Mouse (Mus musculus) lung, embryonic 14.5 days (tissue): ENCODE data around the gene Txlnb. TPM values are rescaled to one million over a fixed set of nuclear protein-coding genes. Genes with fewer than 3 reads are reported as not detected.

Source experiments
- ATAC-seq: fragments of 200-750 bp; cut with Nextera tagmentation; 2 replicates; pipeline ENCODE4 v1.8.0; 2017; ENCODE audit warnings: mild to moderate bottlenecking, moderate TSS enrichment, moderate library complexity; ENCODE audit not compliant: insufficient read depth
- DNase-seq: peaks from one replicate; pipeline ENCODE4 v3.0.0-alpha.2; 2015
- H3K27ac ChIP-seq: fragments of 300-500 bp; sonication (generic); 2 replicates; pipeline ENCODE4 v1.5.1; 2014; ENCODE audit warnings: low read depth, mild to moderate bottlenecking, moderate library complexity
- H3K27me3 ChIP-seq: fragments of 300-500 bp; sonication (generic); 2 replicates; pipeline ENCODE4 v1.6.1; 2014; ENCODE audit warnings: low read length, control low read depth; ENCODE audit not compliant: insufficient read depth
- H3K36me3 ChIP-seq: fragments of 300-500 bp; sonication (generic); 2 replicates; pipeline ENCODE4 v1.6.1; 2014; ENCODE audit warnings: control low read depth; ENCODE audit not compliant: insufficient read depth
- H3K4me1 ChIP-seq: fragments of 300-500 bp; sonication (generic); 2 replicates; pipeline ENCODE4 v1.6.1; 2014; ENCODE audit warnings: antibody characterized with exemption, control low read depth; ENCODE audit not compliant: insufficient read depth
- H3K4me2 ChIP-seq: fragments of 300-500 bp; sonication (generic); 2 replicates; pipeline ENCODE4 v1.6.1; 2014; ENCODE audit warnings: mild to moderate bottlenecking
- H3K4me3 ChIP-seq: fragments of 300-500 bp; sonication (generic); 2 replicates; pipeline ENCODE4 v1.5.1; 2014; ENCODE audit warnings: low read depth, low read length
- H3K9ac ChIP-seq: fragments of 300-500 bp; sonication (generic); 2 replicates; pipeline ENCODE4 v1.6.1; 2014
- H3K9me3 ChIP-seq: fragments of 300-500 bp; sonication (generic); 2 replicates; pipeline ENCODE4 v1.6.1; 2016; ENCODE audit warnings: low read depth, low read length, control low read depth
- CTCF ChIP-seq: IDR thresholded peaks from 2 replicates; pipeline ENCODE4 v1.5.1; 2016; ENCODE audit warnings: antibody characterized with exemption, low read depth
- WGBS: fragments of 180-500 bp; shearing (Covaris S2); extraction: QIAGEN DNeasy Blood & Tissue Kit; methylation state at CpG from one replicate; pipeline ENCODE4 v1.1.7; 2014; 5-methylcytosine and 5-hydroxymethylcytosine counted together
- polyA plus RNA-seq: library from polyadenylated mRNA; unstranded; fragments of >200 nt; fragmentation: Nextera tagmentation; extraction: Ambion mirVana; gene quantifications from 2 replicates; pipeline ENCODE4 v1.2.1, GENCODE M21; 2014

Gene Txlnb
- polyA plus RNA-seq, 1 experiment from 2014 or later: 0.24 TPM

- no peaks in the 10 kb centered on the region; the same call in 1 of the 2 replicates for H3K27me3 ChIP-seq
- no peak overlapping the region for H3K9ac ChIP-seq
- H3K36me3 ChIP-seq: no peaks in the 10 kb centered on the region
- H3K4me3 ChIP-seq: no peak overlapping the region
- no peaks in the 10 kb centered on the region for H3K9me3 ChIP-seq
- no peak for ATAC-seq
- 5% methylated on average over 12 of the region's 12 CpGs for WGBS
- no peaks in the 10 kb centered on the region for H3K4me1 ChIP-seq
- no peak for TF ChIP-seq CTCF
- H3K4me2 ChIP-seq: peak overlapping the region; percentile 48
- H3K27ac ChIP-seq: no peak overlapping the region
- peak; percentile 18 for DNase-seq
Measured at GRCm38 (mm10) chr10:17827391-17827790, 31.4 kb downstream of the Txlnb start.

- Histone ChIP-seq H3K27me3 (no peaks in the 10 kb centered on the region; the same call in 1 of the 2 replicates), H3K4me3 (no peak overlapping the region), H3K36me3 (no peaks in the 10 kb centered on the region), H3K27ac (no peak overlapping the region), H3K4me2 (no peak overlapping the region), H3K9ac (no peak overlapping the region), H3K9me3 (no peaks in the 10 kb centered on the region), H3K4me1 (no peaks in the 10 kb centered on the region)
- ATAC-seq (no peak), DNase-seq (no peak)
- 51% methylated on average over 4 of the region's 4 CpGs for WGBS
- TF ChIP-seq CTCF: no peak
Measured at GRCm38 (mm10) chr10:17829205-17829604, 33.2 kb downstream of the Txlnb start.

- Histone ChIP-seq H3K4me2 (no peak overlapping the region), H3K4me3 (no peak overlapping the region), H3K9ac (no peak overlapping the region), H3K27ac (no peak overlapping the region), H3K4me1 (no peaks in the 10 kb centered on the region), H3K9me3 (no peaks in the 10 kb centered on the region), H3K27me3 (no peaks in the 10 kb centered on the region; the same call in 1 of the 2 replicates), H3K36me3 (no peaks in the 10 kb centered on the region)
- ATAC-seq (no peak), DNase-seq (no peak)
- WGBS: 63% methylated on average over 3 of the region's 3 CpGs
- TF ChIP-seq CTCF: no peak
Measured at GRCm38 (mm10) chr10:17831041-17831440, 35.0 kb downstream of the Txlnb start.

GRCm38 (mm10) chr10:17835031-17835430 lies 39.0 kb downstream of the Txlnb start:
- no peak for TF ChIP-seq CTCF
- no peak for ATAC-seq
- Histone ChIP-seq H3K4me2 (no peak overlapping the region), H3K27me3 (no peaks in the 10 kb centered on the region), H3K9me3 (no peaks in the 10 kb centered on the region), H3K9ac (no peak overlapping the region), H3K27ac (no peak overlapping the region), H3K36me3 (no peaks in the 10 kb centered on the region), H3K4me1 (no peaks in the 10 kb centered on the region), H3K4me3 (no peak overlapping the region)
- WGBS: 81% methylated on average over 6 of the region's 6 CpGs
- no peak for DNase-seq

GRCm38 (mm10) chr10:17836275-17836674 lies 40.2 kb downstream of the Txlnb start:
- no peaks in the 10 kb centered on the region for H3K36me3 ChIP-seq
- H3K27me3 ChIP-seq: no peaks in the 10 kb centered on the region
- no peak overlapping the region for H3K9ac ChIP-seq
- no peak for TF ChIP-seq CTCF
- no peak for DNase-seq
- no peaks in the 10 kb centered on the region for H3K4me1 ChIP-seq
- H3K9me3 ChIP-seq: no peaks in the 10 kb centered on the region
- 78% methylated on average over 1 of the region's 1 CpGs for WGBS
- H3K4me2 ChIP-seq: no peak overlapping the region
- H3K27ac ChIP-seq: no peak overlapping the region
- H3K4me3 ChIP-seq: no peak overlapping the region
- ATAC-seq: no peak

GRCm38 (mm10) chr10:17842030-17842429 lies 46.0 kb downstream of the Txlnb start:
- Histone ChIP-seq H3K4me2 (no peak overlapping the region), H3K9me3 (no peaks in the 10 kb centered on the region), H3K4me1 (no peaks in the 10 kb centered on the region), H3K27ac (no peak overlapping the region), H3K27me3 (no peaks in the 10 kb centered on the region), H3K36me3 (no peaks in the 10 kb centered on the region), H3K9ac (no peak overlapping the region), H3K4me3 (no peak overlapping the region)
- 88% methylated on average over 3 of the region's 3 CpGs for WGBS
- DNase-seq: no peak
- no peak for ATAC-seq
- no peak for TF ChIP-seq CTCF

- no peaks in the 10 kb centered on the region for H3K36me3 ChIP-seq
- DNase-seq (peak; percentile 46), ATAC-seq (peak; percentile 49; the same call in 1 of the 2 replicates)
- H3K4me2 ChIP-seq: no peak overlapping the region
- TF ChIP-seq CTCF: no peak
- H3K27me3 ChIP-seq: no peaks in the 10 kb centered on the region
- WGBS: 46% methylated on average over 4 of the region's 4 CpGs
- no peaks in the 10 kb centered on the region for H3K4me1 ChIP-seq
- no peak overlapping the region for H3K9ac ChIP-seq
- H3K27ac ChIP-seq: 0 out of 2 replicates have a peak overlapping the region, but pooled peaks have one; percentile 2
- H3K9me3 ChIP-seq: no peaks in the 10 kb centered on the region
- H3K4me3 ChIP-seq: no peak overlapping the region
Measured at GRCm38 (mm10) chr10:17844781-17845537, 48.9 kb downstream of the Txlnb start.
